Mouse (Mus musculus) G1E (cell line): Measurements from ENCODE around the gene Mtnr1a. TPM values are rescaled to one million over a fixed set of nuclear protein-coding genes. Genes with fewer than 3 reads are reported as not detected.

Source experiments
- ATAC-seq: 2 replicates; pipeline ENCODE4 v1.8.0; 2016; ENCODE audit warnings: mild to moderate bottlenecking; ENCODE audit not compliant: insufficient number of reproducible peaks, poor library complexity, low FRiP score, severe bottlenecking; ENCODE audit errors: extremely low read depth
- DNase-seq: peaks from one replicate; pipeline ENCODE4 v3.0.0; 2012; ENCODE audit warnings: low spot score
- H3K27me3 ChIP-seq: 2 replicates; pipeline ENCODE4 v1.6.1; 2012; ENCODE audit warnings: mild to moderate bottlenecking, low read length, inconsistent platforms; ENCODE audit not compliant: insufficient read depth
- H3K36me3 ChIP-seq: replicated peaks from 2 replicates; pipeline ENCODE3; 2012; ENCODE audit warnings: mild to moderate bottlenecking, inconsistent platforms
- H3K4me1 ChIP-seq: 2 replicates; pipeline ENCODE4 v1.6.1; 2012; ENCODE audit warnings: low read depth, low read length, inconsistent platforms, mixed read lengths; ENCODE audit not compliant: insufficient read depth
- H3K4me3 ChIP-seq: 2 replicates; pipeline ENCODE4 v1.5.1; 2012; ENCODE audit warnings: low read depth, mild to moderate bottlenecking, inconsistent platforms, low read length, moderate library complexity, mixed read lengths
- H3K9me3 ChIP-seq: replicated peaks from 2 replicates; pipeline ENCODE4 v1.6.1; 2012; ENCODE audit warnings: inconsistent platforms
- CTCF ChIP-seq: IDR thresholded peaks from 2 replicates; pipeline ENCODE4 v1.5.1; 2012; ENCODE audit warnings: low read depth, low read length, inconsistent platforms, mixed read lengths
- GATA1 ChIP-seq: IDR thresholded peaks from 2 replicates; pipeline ENCODE4 v1.6.1; 2012; ENCODE audit warnings: borderline replicate concordance, low read length, inconsistent platforms, mixed read lengths
- GATA2 ChIP-seq: IDR thresholded peaks from 2 replicates; pipeline ENCODE4 v1.6.1; 2012; ENCODE audit warnings: low read depth, low read length, inconsistent platforms, borderline replicate concordance
- POLR2AphosphoS5 ChIP-seq: IDR thresholded peaks from 2 replicates; pipeline ENCODE4 v1.6.1; 2012; ENCODE audit warnings: low read depth, low read length, inconsistent platforms; ENCODE audit not compliant: insufficient replicate concordance
- TAL1 ChIP-seq: conservative IDR thresholded peaks from 2 replicates; pipeline ENCODE4 v1.6.1; 2012; ENCODE audit warnings: low read depth, low read length, inconsistent platforms, mixed read lengths
- polyA plus RNA-seq: library from polyadenylated mRNA; stranded (reverse); fragments of >175 nt; gene quantifications from 2 replicates; pipeline ENCODE4 v1.2.3, GENCODE M21; 2012
- total RNA-seq, 2 experiments: library from RNA; stranded (forward) in 1 of 2; stranded (reverse) in 1 of 2; fragments of 200-1000 nt in 1 of 2; fragments of >200 nt in 1 of 2; fragmentation: Nextera tagmentation in 1 of 2; gene quantifications; 2 replicates each; pipeline ENCODE4 v1.2.3; 2014 to 2017

The Mtnr1a gene
- total and polyA plus RNA-seq, 3 experiments: not detected

DNA sequence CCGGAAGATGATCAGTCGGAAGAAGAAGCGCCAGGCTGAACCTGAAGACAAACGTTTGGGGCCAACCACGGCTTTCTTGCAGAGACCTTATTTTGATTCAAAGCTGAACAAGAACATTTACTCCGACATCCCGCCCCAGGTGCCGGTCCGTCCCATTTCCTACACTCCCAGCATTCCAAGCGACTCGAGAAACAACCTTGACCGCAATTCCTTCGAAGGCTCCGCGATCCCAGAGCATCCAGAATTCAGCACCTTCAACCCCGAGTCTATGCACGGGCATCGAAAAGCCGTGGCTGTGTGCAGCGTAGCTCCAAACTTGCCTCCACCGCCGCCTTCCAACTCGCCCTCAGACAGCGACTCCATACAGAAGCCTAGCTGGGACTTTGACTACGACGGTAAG is 24.8 kb upstream of the Mtnr1a start:
- no peak for TF ChIP-seq GATA1
- no peak for TF ChIP-seq POLR2AphosphoS5
- TF ChIP-seq TAL1: no peak
- no peak for TF ChIP-seq GATA2
- TF ChIP-seq CTCF: no peak
- H3K27me3 ChIP-seq: no peaks in the 10 kb centered on the region
- no peaks in the 10 kb centered on the region for H3K36me3 ChIP-seq
- H3K9me3 ChIP-seq: peaks cover 51% of the 10 kb centered on the region
- ATAC-seq (no peak), DNase-seq (no peak)
- no peaks in the 10 kb centered on the region for H3K4me1 ChIP-seq
- no peak overlapping the region for H3K4me3 ChIP-seq

DNA sequence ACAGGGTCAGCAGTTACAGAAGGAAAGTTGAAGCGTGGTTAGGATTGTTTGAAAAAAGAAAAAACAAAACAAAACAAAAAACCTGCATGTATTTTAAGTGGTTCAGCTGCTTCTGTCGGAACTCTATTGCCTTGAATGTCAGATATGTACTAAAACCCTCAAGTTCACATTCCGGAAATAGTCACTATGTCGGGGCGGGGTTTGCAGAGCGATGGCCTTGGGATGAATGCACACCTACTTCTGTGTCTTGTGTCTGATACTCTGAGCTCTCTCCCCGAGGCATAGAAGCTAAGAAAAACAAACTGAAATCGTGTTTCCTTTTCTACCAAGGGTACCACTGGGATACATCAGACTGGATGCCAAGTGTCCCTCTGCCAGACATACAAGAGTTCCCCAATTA is 18.5 kb upstream of the Mtnr1a start:
- no peak overlapping the region for H3K4me3 ChIP-seq
- TF ChIP-seq POLR2AphosphoS5 (no peak), TAL1 (no peak), GATA1 (no peak), CTCF (no peak), GATA2 (no peak)
- no peak for DNase-seq
- no peaks in the 10 kb centered on the region for H3K36me3 ChIP-seq
- no peak for ATAC-seq
- peaks cover 39% of the 10 kb centered on the region for H3K9me3 ChIP-seq
- no peaks in the 10 kb centered on the region for H3K27me3 ChIP-seq
- no peaks in the 10 kb centered on the region for H3K4me1 ChIP-seq

DNA sequence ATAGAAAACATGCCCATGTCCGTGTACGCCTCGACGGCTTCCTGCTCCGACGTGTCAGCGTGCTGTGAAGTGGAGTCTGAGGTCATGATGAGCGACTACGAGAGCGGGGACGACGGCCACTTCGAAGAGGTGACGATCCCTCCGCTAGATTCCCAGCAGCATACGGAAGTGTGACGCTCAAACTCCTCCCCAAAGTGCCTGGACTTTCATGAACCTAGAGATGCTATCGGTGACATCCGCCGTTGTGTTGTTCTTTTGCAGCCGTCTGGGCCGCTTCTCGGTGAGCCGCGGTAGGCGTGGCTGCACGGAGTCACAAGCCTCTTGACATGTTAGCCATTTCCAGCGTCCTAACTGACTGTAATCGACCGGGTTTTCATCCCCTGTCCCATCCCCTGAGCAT is 17.7 kb upstream of the Mtnr1a start:
- Histone ChIP-seq H3K4me3 (no peak overlapping the region), H3K9me3 (peaks cover 39% of the 10 kb centered on the region), H3K36me3 (no peaks in the 10 kb centered on the region), H3K4me1 (no peaks in the 10 kb centered on the region), H3K27me3 (no peaks in the 10 kb centered on the region)
- no peak for ATAC-seq
- TF ChIP-seq GATA2 (no peak), POLR2AphosphoS5 (no peak), GATA1 (no peak), CTCF (no peak), TAL1 (no peak)
- DNase-seq: no peak

DNA sequence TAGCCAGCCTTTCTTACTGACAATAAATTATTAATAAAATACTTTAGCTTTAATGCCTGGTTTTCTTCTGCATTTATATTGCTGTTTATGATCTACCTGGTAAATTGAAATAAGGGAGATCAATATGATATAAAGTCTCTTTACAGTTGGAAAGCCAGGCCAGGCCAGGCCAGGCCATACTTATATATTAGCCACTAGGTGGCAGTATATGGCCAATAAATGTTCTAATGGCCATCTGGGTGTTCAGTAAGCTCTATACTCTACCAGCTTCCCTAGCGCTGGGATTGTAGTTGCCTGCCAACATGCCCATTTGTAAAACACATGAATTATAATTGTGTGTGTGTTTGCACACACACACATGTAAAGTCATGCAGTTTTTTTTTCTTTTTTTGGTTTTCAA is 16.7 kb upstream of the Mtnr1a start:
- peaks cover 36% of the 10 kb centered on the region for H3K9me3 ChIP-seq
- DNase-seq (no peak), ATAC-seq (no peak)

DNA sequence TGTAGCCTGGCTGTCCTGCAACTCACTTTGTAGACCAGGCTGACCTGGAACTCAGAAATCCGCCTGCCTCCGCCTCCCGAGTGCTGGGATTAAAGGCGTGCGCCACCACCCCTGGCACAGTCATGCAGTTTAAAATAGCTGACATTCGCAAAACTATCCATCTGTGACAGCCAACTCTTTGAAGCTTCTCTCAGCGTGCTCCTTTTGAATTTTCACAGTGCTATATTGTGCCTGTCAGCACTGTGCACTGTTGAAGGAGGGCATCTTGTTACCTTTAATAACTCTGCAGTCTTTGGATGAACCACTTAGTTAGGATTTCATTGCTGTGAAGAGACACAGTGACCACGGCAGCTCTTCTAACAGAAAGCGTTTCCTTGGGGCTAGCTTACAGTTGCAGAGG is 16.3 kb upstream of the Mtnr1a start:
- Histone ChIP-seq H3K4me1 (no peaks in the 10 kb centered on the region), H3K9me3 (peaks cover 36% of the 10 kb centered on the region), H3K4me3 (no peak overlapping the region), H3K27me3 (no peaks in the 10 kb centered on the region), H3K36me3 (no peaks in the 10 kb centered on the region)
- DNase-seq (no peak), ATAC-seq (no peak)
- TF ChIP-seq GATA1 (no peak), CTCF (no peak), TAL1 (no peak), GATA2 (no peak), POLR2AphosphoS5 (no peak)

More for the DNA sequence above, 16.7 kb upstream of the Mtnr1a start:
- H3K4me1 ChIP-seq: no peaks in the 10 kb centered on the region
- no peak overlapping the region for H3K4me3 ChIP-seq
- H3K36me3 ChIP-seq: no peaks in the 10 kb centered on the region
- TF ChIP-seq GATA2 (no peak), CTCF (no peak), GATA1 (no peak)
- H3K27me3 ChIP-seq: no peaks in the 10 kb centered on the region

DNA sequence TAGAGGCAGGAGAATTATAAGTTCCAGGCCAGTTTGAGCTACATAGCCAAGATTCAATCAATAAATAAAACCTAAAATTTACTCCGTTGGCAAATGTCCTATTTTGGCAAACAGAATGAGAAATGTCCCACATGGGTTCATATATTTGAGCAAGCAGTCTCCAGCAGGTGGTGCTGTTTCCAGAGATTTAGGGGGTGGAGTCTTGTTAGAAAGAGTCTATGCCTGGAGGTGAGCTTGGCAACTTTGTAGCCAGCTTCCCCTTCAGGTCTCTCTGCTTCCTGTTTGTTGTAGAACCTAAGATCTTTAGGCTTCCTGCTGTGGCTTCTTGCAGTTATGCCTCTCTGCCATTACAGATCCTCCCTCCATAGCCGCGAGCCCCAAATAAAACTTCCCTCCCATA is 13.4 kb upstream of the Mtnr1a start:
- Histone ChIP-seq H3K9me3 (peaks cover 35% of the 10 kb centered on the region), H3K4me3 (no peak overlapping the region), H3K4me1 (no peaks in the 10 kb centered on the region), H3K27me3 (no peaks in the 10 kb centered on the region), H3K36me3 (no peaks in the 10 kb centered on the region)
- TF ChIP-seq GATA1 (no peak), CTCF (no peak), POLR2AphosphoS5 (no peak), TAL1 (no peak), GATA2 (no peak)
- no peak for ATAC-seq
- no peak for DNase-seq

DNA sequence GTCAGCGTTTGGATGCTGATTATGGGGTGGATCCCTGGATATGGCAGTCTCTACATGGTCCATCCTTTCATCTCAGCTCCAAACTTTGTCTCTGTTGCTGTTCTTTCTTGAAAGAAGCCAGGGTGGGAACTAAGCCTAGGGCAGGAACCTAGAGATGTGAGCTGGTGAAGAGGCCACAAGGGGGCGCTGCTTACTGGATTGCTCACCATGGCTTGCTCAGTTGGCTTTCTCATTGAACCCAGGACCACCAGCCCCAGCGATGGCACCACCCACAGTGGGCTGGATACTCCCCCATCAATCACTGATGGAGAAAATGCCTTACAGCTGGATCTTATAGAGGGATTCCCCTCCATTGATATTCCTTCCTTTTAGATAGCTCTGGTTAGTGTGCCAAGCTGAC is 12.1 kb upstream of the Mtnr1a start:
- no peaks in the 10 kb centered on the region for H3K27me3 ChIP-seq
- TF ChIP-seq POLR2AphosphoS5 (no peak), GATA1 (no peak), CTCF (no peak), TAL1 (no peak), GATA2 (no peak)
- no peak for ATAC-seq
- peaks cover 36% of the 10 kb centered on the region for H3K9me3 ChIP-seq
- no peaks in the 10 kb centered on the region for H3K4me1 ChIP-seq
- no peak overlapping the region for H3K4me3 ChIP-seq
- no peaks in the 10 kb centered on the region for H3K36me3 ChIP-seq
- DNase-seq: no peak
